Mouse (Mus musculus): ENCODE measurements around the gene Vstm5. TPM values are rescaled to one million over a fixed set of nuclear protein-coding genes. Genes with fewer than 3 reads are reported as not detected.

Gene Vstm5
- polyA plus RNA-seq, 2 experiments = 6.9 to 7.0 TPM

GRCm38 (mm10) chr9:15242130-15242529, 3.3 kb downstream of the Vstm5 start:
- ATAC-seq (ENCODE audit: low FRiP score, low read depth) (no peak), DNase-seq (ENCODE audit: low spot score) (no peak)
- no peaks in the 10 kb centered on the region for H3K4me1 ChIP-seq (ENCODE audit: control insufficient read depth, insufficient read depth, low read length)
- no peak overlapping the region for H3K27ac ChIP-seq (replicated peaks; ENCODE audit: low read depth, low read length)
- H3K27me3 ChIP-seq (ENCODE audit: control insufficient read depth, insufficient read depth, low read length) = peaks cover 10% of the 10 kb centered on the region; the same call in 1 of the 2 replicates
- H3K9me3 ChIP-seq (ENCODE audit: control insufficient read depth, low read length) = no peaks in the 10 kb centered on the region
- H3K36me3 ChIP-seq (ENCODE audit: control insufficient read depth, insufficient read depth, low read length) = no peaks in the 10 kb centered on the region
- H3K4me3 ChIP-seq (replicated peaks; ENCODE audit: low read length) = no peak overlapping the region
- 100% methylated on average over 1 of the region's 1 CpGs for WGBS
- H3K4me2 ChIP-seq (replicated peaks; ENCODE audit: low read depth, low read length, severe bottlenecking) = no peak overlapping the region
- TF ChIP-seq POLR2A (IDR thresholded peaks at IDR 0.05; ENCODE audit: borderline replicate concordance, extremely low read depth, insufficient read depth, insufficient read length) = no peak
- no peak overlapping the region for H3K9ac ChIP-seq (ENCODE audit: low read depth, low read length, severe bottlenecking)

GRCm38 (mm10) chr9:15245319-15246075, 6.7 kb downstream of the Vstm5 start:
- no peak overlapping the region for H3K4me3 ChIP-seq (replicated peaks; ENCODE audit: low read length)
- TF ChIP-seq POLR2A (IDR thresholded peaks at IDR 0.05; ENCODE audit: borderline replicate concordance, extremely low read depth, insufficient read depth, insufficient read length) = no peak
- DNase-seq (ENCODE audit: low spot score) (no peak), ATAC-seq (ENCODE audit: low FRiP score, low read depth) (no peak)
- H3K36me3 ChIP-seq (ENCODE audit: control insufficient read depth, insufficient read depth, low read length) = no peaks in the 10 kb centered on the region
- H3K27ac ChIP-seq (replicated peaks; ENCODE audit: low read depth, low read length) = no peak overlapping the region
- 51% methylated on average over 14 of the region's 14 CpGs for WGBS
- H3K4me1 ChIP-seq (ENCODE audit: control insufficient read depth, insufficient read depth, low read length) = no peaks in the 10 kb centered on the region
- H3K27me3 ChIP-seq (ENCODE audit: control insufficient read depth, insufficient read depth, low read length) = no peaks in the 10 kb centered on the region
- H3K4me2 ChIP-seq (replicated peaks; ENCODE audit: low read depth, low read length, severe bottlenecking) = no peak overlapping the region
- H3K9ac ChIP-seq (ENCODE audit: low read depth, low read length, severe bottlenecking) = no peak overlapping the region
- H3K9me3 ChIP-seq (ENCODE audit: control insufficient read depth, low read length) = no peaks in the 10 kb centered on the region

- 75% methylated on average over 7 of the region's 7 CpGs for WGBS
- H3K4me2 ChIP-seq (replicated peaks; ENCODE audit: low read depth, low read length, severe bottlenecking) = no peak overlapping the region
- H3K9me3 ChIP-seq (ENCODE audit: control insufficient read depth, low read length) = no peaks in the 10 kb centered on the region
- DNase-seq (ENCODE audit: low spot score) = no peak
- no peak overlapping the region for H3K27ac ChIP-seq (replicated peaks; ENCODE audit: low read depth, low read length)
- H3K4me1 ChIP-seq (ENCODE audit: control insufficient read depth, insufficient read depth, low read length) = no peaks in the 10 kb centered on the region
- H3K27me3 ChIP-seq (ENCODE audit: control insufficient read depth, insufficient read depth, low read length) = no peaks in the 10 kb centered on the region
- H3K36me3 ChIP-seq (ENCODE audit: control insufficient read depth, insufficient read depth, low read length) = no peaks in the 10 kb centered on the region
- no peak for TF ChIP-seq POLR2A (IDR thresholded peaks at IDR 0.05; ENCODE audit: borderline replicate concordance, extremely low read depth, insufficient read depth, insufficient read length)
- H3K9ac ChIP-seq (ENCODE audit: low read depth, low read length, severe bottlenecking) = no peak overlapping the region
- no peak for ATAC-seq (ENCODE audit: low FRiP score, low read depth)
- no peak overlapping the region for H3K4me3 ChIP-seq (replicated peaks; ENCODE audit: low read length)
Measured at GRCm38 (mm10) chr9:15250376-15250775, 11.5 kb downstream of the Vstm5 start.

- Histone ChIP-seq H3K4me3 (replicated peaks; ENCODE audit: low read length) (no peak overlapping the region), H3K27me3 (ENCODE audit: control insufficient read depth, insufficient read depth, low read length) (no peaks in the 10 kb centered on the region), H3K4me2 (replicated peaks; ENCODE audit: low read depth, low read length, severe bottlenecking) (no peak overlapping the region), H3K9me3 (ENCODE audit: control insufficient read depth, low read length) (no peaks in the 10 kb centered on the region), H3K27ac (replicated peaks; ENCODE audit: low read depth, low read length) (no peak overlapping the region), H3K9ac (ENCODE audit: low read depth, low read length, severe bottlenecking) (no peak overlapping the region), H3K36me3 (ENCODE audit: control insufficient read depth, insufficient read depth, low read length) (no peaks in the 10 kb centered on the region), H3K4me1 (ENCODE audit: control insufficient read depth, insufficient read depth, low read length) (no peaks in the 10 kb centered on the region)
- 81% methylated on average over 7 of the region's 7 CpGs for WGBS
- ATAC-seq (ENCODE audit: low FRiP score, low read depth) = no peak
- no peak for DNase-seq (ENCODE audit: low spot score)
- no peak for TF ChIP-seq POLR2A (IDR thresholded peaks at IDR 0.05; ENCODE audit: borderline replicate concordance, extremely low read depth, insufficient read depth, insufficient read length)
Measured at GRCm38 (mm10) chr9:15252196-15252595, 13.4 kb downstream of the Vstm5 start.

GRCm38 (mm10) chr9:15254501-15254900, 15.7 kb downstream of the Vstm5 start:
- ATAC-seq (ENCODE audit: low FRiP score, low read depth) = no peak
- 88% methylated on average over 7 of the region's 7 CpGs for WGBS
- no peak for TF ChIP-seq POLR2A (IDR thresholded peaks at IDR 0.05; ENCODE audit: borderline replicate concordance, extremely low read depth, insufficient read depth, insufficient read length)

More at GRCm38 (mm10) chr9:15254501-15254900, 15.7 kb downstream of the Vstm5 start:
- H3K4me1 ChIP-seq (ENCODE audit: control insufficient read depth, insufficient read depth, low read length) = no peaks in the 10 kb centered on the region
- no peak overlapping the region for H3K27ac ChIP-seq (replicated peaks; ENCODE audit: low read depth, low read length)
- no peak for DNase-seq (ENCODE audit: low spot score)
- no peak overlapping the region for H3K4me2 ChIP-seq (replicated peaks; ENCODE audit: low read depth, low read length, severe bottlenecking)
- no peak overlapping the region for H3K4me3 ChIP-seq (replicated peaks; ENCODE audit: low read length)
- H3K9me3 ChIP-seq (ENCODE audit: control insufficient read depth, low read length) = no peaks in the 10 kb centered on the region
- H3K9ac ChIP-seq (ENCODE audit: low read depth, low read length, severe bottlenecking) = no peak overlapping the region
- H3K36me3 ChIP-seq (ENCODE audit: control insufficient read depth, insufficient read depth, low read length) = no peaks in the 10 kb centered on the region
- no peaks in the 10 kb centered on the region for H3K27me3 ChIP-seq (ENCODE audit: control insufficient read depth, insufficient read depth, low read length)

Measured in limb, embryonic 14.5 days (tissue).